Mouse (Mus musculus) stomach, embryonic 15.5 days (tissue): ENCODE measurements around the gene Afap1. TPM values are rescaled to one million over a fixed set of nuclear protein-coding genes. Genes with fewer than 3 reads are reported as not detected.

Experiments used
- ATAC-seq: fragments of 200-750 bp; cut with Nextera tagmentation; 2 replicates; pipeline ENCODE4 v1.8.0; 2017; ENCODE audit warnings: low read depth, moderate number of reproducible peaks, moderate TSS enrichment; ENCODE audit not compliant: insufficient read depth, low FRiP score
- H3K27ac ChIP-seq: fragments of 300-500 bp; sonication (generic); 2 replicates; pipeline ENCODE4 v1.5.1; 2015; ENCODE audit warnings: mild to moderate bottlenecking, inconsistent platforms
- H3K27me3 ChIP-seq: fragments of 300-500 bp; sonication (generic); replicated peaks from 2 replicates; pipeline ENCODE4 v1.6.1; 2015; ENCODE audit warnings: inconsistent platforms
- H3K36me3 ChIP-seq: fragments of 300-500 bp; sonication (generic); 2 replicates; pipeline ENCODE4 v1.6.1; 2015; ENCODE audit warnings: inconsistent platforms
- H3K4me1 ChIP-seq: fragments of 300-500 bp; sonication (generic); 2 replicates; pipeline ENCODE4 v1.6.1; 2015; ENCODE audit warnings: inconsistent platforms
- H3K4me2 ChIP-seq: fragments of 300-500 bp; sonication (generic); 2 replicates; pipeline ENCODE4 v1.6.1; 2015; ENCODE audit warnings: mild to moderate bottlenecking, inconsistent platforms
- H3K4me3 ChIP-seq: fragments of 300-500 bp; sonication (generic); replicated peaks from 2 replicates; pipeline ENCODE4 v1.5.1; 2015; ENCODE audit warnings: inconsistent platforms
- H3K9ac ChIP-seq: fragments of 300-500 bp; sonication (generic); 2 replicates; pipeline ENCODE4 v1.6.1; 2015; ENCODE audit warnings: inconsistent platforms
- H3K9me3 ChIP-seq: fragments of 300-500 bp; sonication (generic); 2 replicates; pipeline ENCODE4 v1.6.1; 2016; ENCODE audit warnings: inconsistent platforms
- WGBS: fragments of 180-500 bp; shearing (Covaris S2); methylation state at CpG from one replicate; pipeline ENCODE4 v1.1.7; 2015; 5-methylcytosine and 5-hydroxymethylcytosine counted together
- polyA plus RNA-seq: library from polyadenylated mRNA; unstranded; fragments of >200 nt; fragmentation: Nextera tagmentation; extraction: Ambion mirVana; gene quantifications from 2 replicates; pipeline ENCODE4 v1.2.1, GENCODE M21; 2015

Afap1 gene
- polyA plus RNA-seq, 1 experiment from 2014 or later = 18.2 TPM

DNA sequence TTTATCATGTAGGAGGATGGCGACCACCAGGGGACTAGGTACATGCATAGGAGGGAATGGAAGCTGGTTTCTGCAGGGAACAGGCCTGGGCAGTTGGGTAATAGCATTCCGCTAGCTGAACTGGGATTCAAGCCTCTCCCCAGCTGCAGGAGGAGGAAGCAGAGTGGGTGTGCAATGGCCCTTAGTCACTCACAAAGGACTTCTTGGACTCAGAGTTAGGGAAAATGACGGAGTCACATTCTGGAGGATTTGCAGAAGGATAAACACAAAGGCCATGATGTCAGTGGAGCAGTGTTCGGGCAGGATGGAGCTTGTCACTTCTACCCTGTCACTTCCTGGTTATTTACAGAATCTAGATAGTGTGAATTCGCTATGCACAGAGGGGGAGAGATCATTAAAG, 50.4 kb downstream of the Afap1 start:
- peaks cover 2% of the 10 kb centered on the region for H3K36me3 ChIP-seq
- H3K9me3 ChIP-seq = no peaks in the 10 kb centered on the region
- H3K4me1 ChIP-seq = peaks cover 14% of the 10 kb centered on the region
- WGBS = 56% methylated on average over 5 of the region's 5 CpGs
- H3K9ac ChIP-seq = no peak overlapping the region
- ATAC-seq = no peak
- H3K27me3 ChIP-seq = no peaks in the 10 kb centered on the region
- H3K4me3 ChIP-seq = no peak overlapping the region
- H3K4me2 ChIP-seq = no peak overlapping the region
- H3K27ac ChIP-seq = peak overlapping the region; percentile 54

DNA sequence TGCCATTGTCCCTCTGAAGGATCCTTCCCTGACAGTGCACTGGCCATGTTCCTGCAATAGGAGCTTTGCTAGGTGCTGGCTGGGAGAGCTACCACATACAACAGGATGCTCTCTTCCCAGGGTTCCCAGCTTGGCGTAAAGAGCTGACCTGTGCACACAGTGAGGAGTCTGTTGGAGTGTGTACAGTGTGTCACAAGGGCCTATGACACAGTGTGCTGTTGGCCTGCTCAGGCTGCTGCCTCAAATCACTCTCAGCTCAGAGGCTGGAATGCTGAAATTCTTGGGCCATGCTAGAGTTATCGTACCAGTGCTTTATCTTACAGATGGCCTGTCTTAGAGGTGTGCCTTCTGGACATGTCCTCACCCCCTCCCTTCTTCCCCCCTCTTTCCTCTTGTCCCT, 53.7 kb downstream of the Afap1 start:
- 84% methylated on average over 2 of the region's 2 CpGs for WGBS
- Histone ChIP-seq H3K4me2 (no peak overlapping the region), H3K4me3 (no peak overlapping the region), H3K36me3 (peaks cover 14% of the 10 kb centered on the region), H3K9ac (no peak overlapping the region), H3K27me3 (no peaks in the 10 kb centered on the region), H3K9me3 (no peaks in the 10 kb centered on the region), H3K27ac (no peak overlapping the region), H3K4me1 (peaks cover 5% of the 10 kb centered on the region)
- ATAC-seq = no peak

DNA sequence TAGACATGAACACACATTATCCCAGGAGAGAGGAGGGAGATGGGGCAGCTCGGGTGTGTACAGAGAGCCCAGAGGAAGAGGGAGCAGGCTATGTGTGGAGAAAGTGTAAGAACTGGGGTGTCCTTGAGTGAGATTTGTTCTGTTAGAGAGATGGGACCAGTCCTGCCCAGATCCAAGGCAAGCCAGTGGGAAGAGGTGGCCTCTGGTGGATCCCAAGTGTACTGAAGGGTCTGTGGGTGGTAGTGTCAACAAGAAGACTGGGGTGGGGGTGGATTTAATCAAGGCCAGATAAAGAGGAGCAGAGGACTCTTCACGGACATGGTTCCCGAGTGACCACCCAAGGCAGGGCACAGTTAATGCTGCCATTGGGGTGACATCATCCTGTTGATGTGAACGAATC, 54.3 kb downstream of the Afap1 start:
- no peak for ATAC-seq
- Histone ChIP-seq H3K4me2 (no peak overlapping the region), H3K36me3 (peaks cover 17% of the 10 kb centered on the region), H3K9ac (no peak overlapping the region), H3K4me1 (peaks cover 5% of the 10 kb centered on the region), H3K9me3 (no peaks in the 10 kb centered on the region), H3K27me3 (no peaks in the 10 kb centered on the region), H3K27ac (no peak overlapping the region), H3K4me3 (no peak overlapping the region)
- WGBS = 67% methylated on average over 4 of the region's 4 CpGs

DNA sequence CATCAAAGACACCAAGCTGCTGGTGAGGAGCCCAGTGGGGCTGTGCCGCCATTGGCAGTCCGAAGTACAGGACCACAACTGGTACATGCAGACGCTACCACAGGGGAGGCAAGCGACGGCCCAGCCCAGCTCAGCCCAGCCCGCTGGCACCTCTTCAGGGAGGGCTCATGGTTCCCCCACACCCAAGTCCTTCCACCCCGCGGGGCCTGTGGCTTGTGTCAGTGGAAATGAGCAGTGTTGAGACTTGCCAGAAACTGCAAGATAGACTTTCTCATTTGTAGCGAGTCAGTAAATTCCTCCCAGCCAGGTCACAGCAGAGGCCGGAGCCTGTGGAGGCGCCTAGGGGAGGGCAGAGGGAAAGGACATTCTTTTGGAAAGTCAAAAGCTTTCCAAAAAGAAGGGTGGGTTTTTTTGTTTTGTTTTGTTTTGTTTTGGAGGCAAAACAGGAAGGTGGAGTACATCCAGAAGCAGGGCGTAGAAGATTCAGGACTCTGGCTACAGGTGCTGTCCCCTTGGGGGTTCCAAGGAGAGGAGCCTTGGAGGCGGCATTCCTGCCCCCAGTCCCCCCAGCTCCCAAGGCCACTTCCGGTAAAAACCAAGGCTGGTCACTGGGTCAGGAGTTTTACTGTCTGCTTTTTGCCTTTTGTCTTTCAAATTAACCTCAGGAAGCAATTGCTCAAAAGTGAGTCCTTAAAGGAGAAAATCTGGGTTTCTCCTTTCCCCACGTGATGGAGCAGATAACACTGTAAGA, 55.3 kb downstream of the Afap1 start:
- Histone ChIP-seq H3K27ac (peak overlapping the region; percentile 21; the same call in 1 of the 2 replicates), H3K9ac (no peak overlapping the region), H3K27me3 (no peaks in the 10 kb centered on the region), H3K9me3 (no peaks in the 10 kb centered on the region), H3K4me3 (no peak overlapping the region), H3K4me1 (peaks cover 5% of the 10 kb centered on the region), H3K4me2 (no peak overlapping the region), H3K36me3 (peaks cover 23% of the 10 kb centered on the region)
- ATAC-seq = no peak
- WGBS = 74% methylated on average over 15 of the region's 15 CpGs

DNA sequence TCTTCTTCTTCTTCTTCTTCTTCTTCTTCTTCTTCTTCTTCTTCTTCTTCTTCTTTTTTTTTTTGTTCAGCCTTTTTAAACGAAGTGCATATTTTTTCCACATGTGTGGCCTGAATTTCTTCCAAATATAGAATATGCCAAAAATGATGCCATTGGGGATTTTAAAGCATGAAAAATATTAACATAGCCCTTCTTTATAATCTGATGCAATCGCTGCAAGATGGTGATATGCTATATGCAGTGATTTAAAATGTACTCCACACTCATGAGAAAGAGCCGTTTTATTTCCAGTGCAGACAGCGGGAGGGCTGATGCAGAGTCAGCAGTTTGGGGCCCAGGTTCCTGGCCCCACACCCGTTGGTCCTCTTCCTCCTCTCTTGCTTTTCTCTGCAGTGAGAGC, 55.9 kb downstream of the Afap1 start:
- no peaks in the 10 kb centered on the region for H3K9me3 ChIP-seq
- H3K36me3 ChIP-seq = peaks cover 23% of the 10 kb centered on the region
- H3K4me2 ChIP-seq = no peak overlapping the region
- 71% methylated on average over 5 of the region's 5 CpGs for WGBS
- no peak overlapping the region for H3K4me3 ChIP-seq
- no peak for ATAC-seq
- H3K4me1 ChIP-seq = peaks cover 5% of the 10 kb centered on the region
- H3K9ac ChIP-seq = no peak overlapping the region
- no peak overlapping the region for H3K27ac ChIP-seq
- no peaks in the 10 kb centered on the region for H3K27me3 ChIP-seq

DNA sequence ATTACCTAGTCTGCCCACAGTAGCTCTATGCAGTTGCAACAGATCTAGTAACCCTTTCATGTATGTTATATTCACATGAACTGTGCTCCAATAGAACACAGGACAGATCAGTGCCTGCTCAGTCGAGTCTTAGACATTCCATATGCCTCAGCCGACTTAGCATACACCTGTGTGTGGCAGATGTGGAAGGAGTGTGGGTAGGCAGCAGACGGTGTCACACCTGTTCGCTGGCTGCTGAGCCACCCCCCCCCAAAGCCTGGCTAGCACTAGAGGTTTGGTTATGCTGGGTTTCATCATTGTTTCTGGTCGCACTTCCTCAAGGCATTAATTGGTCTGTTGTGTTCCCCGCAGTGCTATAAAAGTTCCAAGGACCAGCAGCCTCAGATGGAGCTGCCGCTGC, 57.4 kb downstream of the Afap1 start:
- H3K4me3 ChIP-seq = no peak overlapping the region
- no peaks in the 10 kb centered on the region for H3K9me3 ChIP-seq
- peaks cover 20% of the 10 kb centered on the region for H3K36me3 ChIP-seq
- no peak overlapping the region for H3K27ac ChIP-seq
- H3K4me1 ChIP-seq = peaks cover 5% of the 10 kb centered on the region
- no peak overlapping the region for H3K4me2 ChIP-seq
- no peak overlapping the region for H3K9ac ChIP-seq
- no peaks in the 10 kb centered on the region for H3K27me3 ChIP-seq
- 81% methylated on average over 7 of the region's 7 CpGs for WGBS
- no peak for ATAC-seq

DNA sequence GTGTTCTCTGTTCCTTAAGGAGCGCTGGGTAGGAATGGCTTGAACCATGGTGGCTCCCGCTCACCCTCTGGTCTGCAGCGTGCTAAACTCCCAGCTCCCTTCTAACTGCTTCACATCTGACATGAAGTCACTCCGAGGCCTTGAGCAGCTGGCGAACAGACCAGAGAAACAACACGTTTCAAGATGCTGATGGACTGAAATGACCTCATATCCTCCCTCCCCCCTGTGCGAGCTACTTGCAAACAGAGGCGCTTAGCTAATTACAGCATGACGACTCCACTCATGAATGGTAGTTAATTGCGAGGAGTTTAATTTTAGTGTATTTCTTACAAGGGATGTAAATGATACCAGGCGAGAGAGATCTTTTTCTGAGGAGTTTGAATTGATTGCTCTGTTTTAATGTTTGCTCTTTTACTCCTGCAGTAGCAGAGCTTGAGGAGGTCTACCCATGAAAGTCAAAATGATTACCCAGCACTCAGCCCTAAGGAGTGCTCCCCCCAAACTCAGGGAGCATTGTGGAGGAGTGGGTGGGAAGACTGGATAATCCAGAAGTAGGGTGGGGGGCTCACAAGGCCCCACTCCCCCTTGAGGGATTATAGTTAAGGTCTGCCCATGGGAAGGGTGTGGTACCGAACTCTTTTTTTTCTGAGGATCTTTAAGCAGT, 61.1 kb downstream of the Afap1 start:
- no peak for ATAC-seq
- no peaks in the 10 kb centered on the region for H3K9me3 ChIP-seq
- 69% methylated on average over 12 of the region's 12 CpGs for WGBS
- H3K4me2 ChIP-seq = no peak overlapping the region
- no peaks in the 10 kb centered on the region for H3K27me3 ChIP-seq
- H3K4me3 ChIP-seq = no peak overlapping the region
- peaks cover 26% of the 10 kb centered on the region for H3K36me3 ChIP-seq
- 0 out of 2 replicates have a peak overlapping the region, but pooled peaks have one; percentile 3 for H3K27ac ChIP-seq
- H3K4me1 ChIP-seq = no peaks in the 10 kb centered on the region
- H3K9ac ChIP-seq = no peak overlapping the region

DNA sequence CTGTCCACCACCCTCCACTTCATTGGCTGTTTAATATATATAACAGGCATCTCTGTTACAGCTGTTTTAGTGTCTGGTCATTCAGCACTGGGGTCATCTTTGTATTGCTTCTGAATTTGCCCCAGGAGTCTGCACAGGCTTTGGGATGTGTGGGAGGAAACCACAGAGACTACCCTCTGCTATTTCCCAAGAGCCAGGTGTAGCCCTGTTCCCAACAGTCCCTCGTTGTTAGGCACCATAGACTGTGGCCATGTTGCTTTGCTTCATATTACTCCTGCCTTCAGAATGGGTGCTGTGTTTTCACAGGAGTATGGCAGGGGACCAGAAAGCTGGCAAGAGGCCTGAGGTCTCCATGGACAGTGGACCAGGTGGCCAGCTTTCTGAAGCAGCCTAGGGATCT, 63.1 kb downstream of the Afap1 start:
- Histone ChIP-seq H3K9ac (no peak overlapping the region), H3K9me3 (no peaks in the 10 kb centered on the region), H3K36me3 (peaks cover 16% of the 10 kb centered on the region), H3K4me3 (no peak overlapping the region), H3K4me1 (no peaks in the 10 kb centered on the region), H3K4me2 (no peak overlapping the region), H3K27ac (no peak overlapping the region), H3K27me3 (no peaks in the 10 kb centered on the region)
- no peak for ATAC-seq
- 81% methylated on average over 1 of the region's 1 CpGs for WGBS

DNA sequence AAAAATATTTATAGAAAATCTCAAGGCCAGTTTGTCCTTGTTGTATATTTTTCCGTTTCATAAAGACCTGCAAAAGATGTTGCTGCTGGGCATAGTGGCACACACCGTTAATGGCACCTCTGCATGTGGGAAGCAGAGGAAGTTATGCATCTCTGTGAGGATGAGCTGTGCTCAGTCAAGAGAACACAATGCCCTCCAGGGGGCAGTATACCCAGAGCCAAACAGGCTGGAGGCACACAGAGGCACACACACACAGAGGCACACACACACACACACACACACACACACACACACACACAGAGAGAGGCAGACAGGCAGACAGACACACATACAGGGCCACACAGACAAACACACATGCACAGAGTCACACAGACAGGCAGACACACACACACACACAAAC, 65.6 kb downstream of the Afap1 start:
- H3K36me3 ChIP-seq = peaks cover 16% of the 10 kb centered on the region
- WGBS = 85% methylated on average over 2 of the region's 2 CpGs
- H3K9ac ChIP-seq = no peak overlapping the region

DNA sequence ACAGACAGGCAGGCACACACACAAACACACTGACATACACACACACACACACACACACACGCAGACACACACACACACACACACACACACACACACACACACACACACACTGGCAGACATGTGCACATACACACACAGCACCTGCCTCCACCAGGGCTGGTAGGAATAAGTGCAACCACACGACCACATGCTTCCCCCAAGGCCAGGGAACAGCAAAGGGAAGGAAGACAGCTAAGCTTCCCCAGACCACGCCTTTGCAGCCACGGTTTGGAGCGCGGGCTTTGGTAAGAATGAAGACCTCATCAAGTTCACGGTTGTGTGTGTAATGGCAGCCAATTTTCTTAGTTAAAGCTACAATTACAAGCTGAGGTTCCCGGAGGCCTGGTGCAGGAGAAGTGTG, 67.0 kb downstream of the Afap1 start:
- no peak for ATAC-seq
- no peaks in the 10 kb centered on the region for H3K4me1 ChIP-seq
- no peak overlapping the region for H3K27ac ChIP-seq
- H3K9ac ChIP-seq = no peak overlapping the region
- 69% methylated on average over 7 of the region's 8 CpGs for WGBS
- H3K27me3 ChIP-seq = no peaks in the 10 kb centered on the region
- peaks cover 30% of the 10 kb centered on the region for H3K36me3 ChIP-seq
- no peaks in the 10 kb centered on the region for H3K9me3 ChIP-seq
- H3K4me2 ChIP-seq = no peak overlapping the region
- no peak overlapping the region for H3K4me3 ChIP-seq

More for the DNA sequence above, 65.6 kb downstream of the Afap1 start:
- H3K4me2 ChIP-seq = no peak overlapping the region
- no peak for ATAC-seq
- H3K4me3 ChIP-seq = no peak overlapping the region
- H3K27ac ChIP-seq = no peak overlapping the region
- no peaks in the 10 kb centered on the region for H3K9me3 ChIP-seq
- no peaks in the 10 kb centered on the region for H3K27me3 ChIP-seq
- H3K4me1 ChIP-seq = no peaks in the 10 kb centered on the region

DNA sequence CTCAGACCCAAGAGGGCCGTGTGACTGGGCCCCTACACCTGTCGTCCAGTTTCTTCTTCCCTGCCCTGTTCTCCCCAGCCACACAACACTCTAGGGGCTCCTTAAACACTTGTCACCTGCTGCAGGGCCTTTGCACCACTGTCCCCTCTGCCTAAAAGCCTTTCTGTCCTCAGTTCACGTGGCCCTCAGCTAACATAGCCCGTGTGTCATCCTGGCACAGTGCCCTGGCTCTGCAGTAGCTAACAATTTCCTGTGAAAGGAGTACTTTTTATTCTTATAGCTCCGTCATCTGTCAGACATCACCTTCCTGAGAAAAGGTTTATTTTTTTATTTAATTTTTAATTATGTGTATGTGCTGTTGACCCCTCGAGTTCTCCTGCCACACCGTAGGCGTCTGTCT, 68.2 kb downstream of the Afap1 start:
- no peak overlapping the region for H3K27ac ChIP-seq
- no peak for ATAC-seq
- H3K4me3 ChIP-seq = no peak overlapping the region
- H3K4me2 ChIP-seq = no peak overlapping the region
- H3K9me3 ChIP-seq = no peaks in the 10 kb centered on the region
- H3K27me3 ChIP-seq = no peaks in the 10 kb centered on the region
- no peaks in the 10 kb centered on the region for H3K4me1 ChIP-seq
- H3K36me3 ChIP-seq = peaks cover 38% of the 10 kb centered on the region
- H3K9ac ChIP-seq = no peak overlapping the region
- WGBS = 72% methylated on average over 8 of the region's 8 CpGs

DNA sequence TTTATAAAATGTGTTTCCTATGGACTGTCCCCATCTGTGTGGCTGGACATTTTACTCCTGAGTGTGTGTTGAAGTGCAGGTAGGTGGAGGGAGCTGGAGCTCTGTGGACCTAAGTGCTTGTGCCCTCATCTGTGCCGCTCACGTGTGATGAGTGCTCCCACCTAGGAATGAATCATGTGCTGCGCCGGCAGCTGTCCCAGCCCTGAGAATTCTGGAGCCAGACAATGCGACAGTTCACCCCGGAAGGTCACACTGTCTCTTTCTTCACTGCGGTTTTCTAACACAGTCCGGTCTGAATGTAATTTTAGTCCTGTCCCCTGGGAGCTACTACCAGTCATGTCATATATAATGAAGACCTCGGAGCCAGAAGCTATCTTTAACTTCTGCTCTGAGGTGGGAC, 70.5 kb downstream of the Afap1 start:
- H3K27me3 ChIP-seq = no peaks in the 10 kb centered on the region
- 83% methylated on average over 9 of the region's 9 CpGs for WGBS
- no peak for ATAC-seq

More for the DNA sequence above, 70.5 kb downstream of the Afap1 start:
- H3K36me3 ChIP-seq = peaks cover 38% of the 10 kb centered on the region
- H3K27ac ChIP-seq = no peak overlapping the region
- no peak overlapping the region for H3K4me2 ChIP-seq
- H3K9me3 ChIP-seq = no peaks in the 10 kb centered on the region
- no peak overlapping the region for H3K4me3 ChIP-seq
- H3K4me1 ChIP-seq = no peaks in the 10 kb centered on the region
- H3K9ac ChIP-seq = no peak overlapping the region
